Mouse (Mus musculus) layer of hippocampus, adult 18-20 months (tissue): ENCODE results near the gene Bub1. TPM values are rescaled to one million over a fixed set of nuclear protein-coding genes. Genes with fewer than 3 reads are reported as not detected.

ENCODE experiments used
- DNase-seq, 2 experiments: peaks; one replicate each; pipeline ENCODE4 v3.0.0; 2022; ENCODE audit warnings: low spot score in 2 of 2
- total RNA-seq, 2 experiments: library from RNA; stranded (reverse); gene quantifications; 2 replicates each; pipeline ENCODE4 v1.2.3; 2021

Gene Bub1
- total RNA-seq, 2 experiments from 2014 or later = 0.20 to 0.35 TPM

- DNase-seq = no peak
These were observed 56.7 kb downstream of the Bub1 start for GRCm38 (mm10) chr2:127775013-127775412.

DNA sequence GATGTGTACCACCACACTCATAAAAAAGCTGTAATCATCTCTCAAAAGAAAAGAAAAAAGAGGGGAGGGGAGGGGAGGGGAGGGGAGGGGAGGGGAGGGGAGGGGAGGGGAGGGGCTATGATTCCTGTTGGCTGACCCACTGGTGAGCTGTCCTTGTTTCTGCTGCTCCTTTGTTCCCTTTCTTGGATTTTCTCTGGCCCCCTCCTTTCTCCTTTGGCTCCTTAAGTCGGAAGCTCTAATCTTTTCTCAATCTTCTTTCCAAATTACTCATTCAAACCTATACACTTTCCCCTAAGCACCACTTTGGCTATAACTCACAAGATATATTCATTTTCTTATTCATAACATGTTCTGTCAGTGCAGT, 57.1 kb downstream of the Bub1 start:
- no peak for DNase-seq

- DNase-seq = peak in 1 of 2 experiments; percentile 15
These were observed 57.6 kb downstream of the Bub1 start for GRCm38 (mm10) chr2:127773938-127774577.

DNA sequence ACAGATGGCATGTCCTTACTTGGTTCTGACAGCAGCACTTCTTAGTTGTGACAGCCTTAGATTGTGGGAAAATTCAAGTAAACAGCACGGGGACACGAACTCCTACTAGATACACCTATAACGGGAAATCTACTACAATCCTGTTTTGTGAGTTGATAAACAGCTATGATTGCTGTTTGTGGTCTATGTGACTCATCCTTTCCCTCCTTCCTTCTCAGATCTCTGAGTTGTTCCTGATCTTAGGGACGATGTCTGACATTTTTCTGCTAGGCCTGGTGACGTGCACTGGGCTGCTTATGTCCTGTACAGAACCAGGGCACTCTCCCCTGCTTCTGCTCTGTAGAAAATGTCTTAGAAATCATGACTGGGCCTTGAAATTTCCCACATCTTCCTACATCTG, 70.1 kb downstream of the Bub1 start:
- DNase-seq = no peak

DNA sequence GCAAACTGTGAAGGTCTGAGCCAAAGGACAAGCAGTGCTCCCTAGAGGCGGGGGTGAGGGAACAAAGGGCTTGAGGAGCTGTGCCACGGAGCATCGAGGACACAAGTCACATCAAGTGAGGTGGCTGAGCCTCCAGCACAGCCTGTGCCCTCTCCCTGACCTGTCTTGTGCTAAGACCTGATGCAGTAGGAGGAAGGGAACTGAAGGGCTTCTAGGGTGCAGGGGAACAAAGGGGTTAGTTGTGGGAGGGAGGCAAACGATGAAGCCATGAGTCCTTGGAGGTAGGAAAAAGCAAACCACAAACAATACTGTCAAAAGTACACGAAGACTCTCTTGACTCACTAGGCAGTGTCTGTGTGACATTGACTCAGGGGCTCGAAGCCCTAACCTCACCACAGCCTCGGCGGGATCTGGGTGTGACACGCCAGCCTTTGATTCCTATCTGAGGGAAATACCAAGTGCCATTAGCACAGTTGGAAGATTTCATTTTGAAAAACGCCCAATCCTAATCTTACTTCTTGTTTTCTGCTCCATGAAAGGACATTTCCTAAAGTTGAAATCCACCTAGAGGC, 71.2 kb downstream of the Bub1 start:
- no peak for DNase-seq

- DNase-seq = no peak
These were observed 71.7 kb downstream of the Bub1 start for GRCm38 (mm10) chr2:127760014-127760413.

- DNase-seq = peak in 1 of 2 experiments; percentile 9
These were observed 72.3 kb downstream of the Bub1 start for GRCm38 (mm10) chr2:127759157-127759880.

- DNase-seq = peak; percentile 48 to 67
These were observed 74.5 kb downstream of the Bub1 start for GRCm38 (mm10) chr2:127757171-127757570.

GRCm38 (mm10) chr2:127754113-127754512, 77.6 kb downstream of the Bub1 start:
- DNase-seq = peak in 1 of 2 experiments; percentile 32

DNA sequence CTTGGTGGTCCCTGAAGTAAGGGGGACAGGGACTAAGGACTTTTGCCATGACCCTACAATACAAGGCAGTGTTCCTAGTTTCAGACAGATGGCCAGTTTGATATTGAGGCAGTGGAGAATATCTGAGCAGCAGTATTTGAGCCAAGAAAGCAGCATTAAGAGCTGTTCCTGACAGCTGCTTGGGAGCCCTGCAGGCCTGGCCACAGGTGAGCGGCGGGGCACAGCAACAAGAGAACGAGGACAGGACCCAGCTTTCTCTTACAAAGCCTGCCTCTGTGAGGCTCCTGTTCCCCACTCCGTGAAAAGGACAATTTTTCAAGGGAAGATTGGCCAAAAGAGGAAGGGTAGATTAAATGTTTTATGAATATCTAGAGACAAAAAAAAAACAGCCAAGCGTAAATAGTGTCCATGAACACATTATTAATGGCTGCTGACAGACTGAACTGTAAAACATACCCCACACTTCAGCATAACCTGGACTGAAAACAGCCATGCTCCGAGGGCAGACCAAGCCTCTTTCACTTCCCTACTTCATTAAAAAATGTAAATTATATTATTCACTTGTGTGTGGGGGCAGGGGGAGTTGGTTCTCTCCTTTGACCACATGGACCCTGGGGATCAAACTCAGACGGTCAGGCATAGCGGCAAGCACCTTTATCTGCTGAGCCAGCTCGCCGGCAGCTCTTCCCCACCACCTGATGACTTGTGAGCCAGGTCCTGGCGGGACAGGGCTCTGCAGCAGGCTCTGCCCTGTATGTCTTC, 79.6 kb downstream of the Bub1 start:
- DNase-seq = no peak

Other genes starting within 250 kb of the Bub1 start
- gene Zfp661, start 244.8 kb downstream of the Bub1 start, total RNA-seq = 1 to 10 TPM; 8.4 to 8.8 TPM
- 10 to 100 TPM; 82.9 to 94.5 TPM for gene Mrps5, start 244.6 kb downstream of the Bub1 start, total RNA-seq
- gene Mal, start 175.2 kb downstream of the Bub1 start, total RNA-seq = 10 to 100 TPM; 79.8 to 96.3 TPM
- gene Mall, start 101.9 kb downstream of the Bub1 start, total RNA-seq = 1 to 10 TPM in 1 of 2 experiments, under 1 TPM in 1; 0.87 to 1.1 TPM
- gene Nphp1, start 43.0 kb downstream of the Bub1 start, total RNA-seq = 10 to 100 TPM; 18.7 to 21.6 TPM
- gene Mtln, start 39.4 kb downstream of the Bub1 start, total RNA-seq = 10 to 100 TPM; 53.9 to 58.1 TPM
- gene Acoxl, start 7.0 kb upstream of the Bub1 start, total RNA-seq = not detected